Comparison of ENCODE assay signal across 9 mouse cellular contexts in the genomic region with DNA sequence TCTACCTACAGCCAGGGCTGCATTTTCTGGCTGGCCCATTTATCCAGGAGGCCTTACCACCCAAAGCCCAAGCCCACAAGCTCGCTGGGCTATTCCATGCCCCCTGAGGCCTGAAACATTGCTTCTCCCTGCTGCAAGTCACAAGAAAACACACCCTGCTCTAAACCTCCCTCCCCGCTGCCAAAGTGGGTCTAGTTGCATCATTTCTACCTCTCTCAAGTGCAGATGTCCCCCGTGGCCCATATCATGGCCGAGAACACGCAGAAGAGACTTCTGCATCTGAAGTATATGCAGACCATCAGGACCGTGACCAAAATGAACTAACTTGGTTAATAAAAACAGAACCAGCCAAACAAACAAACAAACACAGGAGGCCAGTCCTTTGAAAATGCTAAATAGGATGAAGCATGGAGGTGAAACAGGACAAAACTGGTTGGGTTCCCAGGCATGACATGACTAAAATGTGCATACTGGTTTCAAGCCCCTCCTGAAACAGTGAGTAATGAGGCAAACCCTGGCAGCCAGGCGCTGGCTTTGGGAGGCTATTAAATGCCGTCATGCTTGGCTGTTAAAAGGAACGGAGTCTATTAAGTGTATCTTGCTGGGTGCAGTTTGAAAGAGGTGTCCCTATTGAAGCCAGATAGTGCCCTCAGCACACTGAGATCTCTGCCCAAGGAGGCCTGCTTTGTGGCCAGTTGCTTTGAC. TPM values are rescaled to one million over a fixed set of nuclear protein-coding genes. Genes with fewer than 3 reads are reported as not detected.
DNase-seq lines count a peak whose midpoint lies in the region; ATAC-seq and TF ChIP-seq lines count a peak whose summit lies in the region.
"Had no signal": no experiment of that assay in that cellular context is flagged by ENCODE, and none has a peak within 500 bp of the region (broad histone marks: within the 10 kb centered on the region; RNA-seq: fewer than 3 reads in every experiment).

No protein-coding gene starts in this region.

- no peak for TF ChIP-seq POLR2A in limb, embryonic 14.5 days (IDR thresholded peaks at IDR 0.05; ENCODE audit: borderline replicate concordance, extremely low read depth, insufficient read depth, insufficient read length)

- ATAC-seq in limb, embryonic 14.5 days (ENCODE audit: low FRiP score, low read depth): peak; percentile 31; the same call in 1 of the 2 replicates
- ATAC-seq in erythroblast, adult 5-6 weeks (replicated peaks; ENCODE audit: low FRiP score, poor library complexity, severe bottlenecking): no peak

- no peaks in the 10 kb centered on the region for H3K27me3 ChIP-seq in limb, embryonic 14.5 days (ENCODE audit: control insufficient read depth, insufficient read depth, low read length)

- no peak overlapping the region for H3K9ac ChIP-seq in limb, embryonic 14.5 days (ENCODE audit: low read depth, low read length, severe bottlenecking)

- no peak overlapping the region for H3K4me3 ChIP-seq in limb, embryonic 14.5 days (replicated peaks; ENCODE audit: low read length)

- DNase-seq in cerebellum, adult 9-11 months: peak; percentile 24
- DNase-seq in cerebellum, adult 11-12 months: no peak
- DNase-seq in MN1 (ENCODE audit: low spot score): peak; percentile 20
- peak; percentile 24 for DNase-seq in gastrocnemius, postnatal 10 days
- DNase-seq in limb, embryonic 14.5 days (ENCODE audit: low spot score): peak; percentile 58
- no peak for DNase-seq in urinary bladder, postnatal 10 days (ENCODE audit: low spot score)
- DNase-seq in thymus, postnatal 14 days: no peak

- H3K36me3 ChIP-seq in limb, embryonic 14.5 days (ENCODE audit: control insufficient read depth, insufficient read depth, low read length): no peaks in the 10 kb centered on the region

- H3K9me3 ChIP-seq in limb, embryonic 14.5 days (ENCODE audit: control insufficient read depth, low read length): no peaks in the 10 kb centered on the region

- no peak overlapping the region; the same call in 1 of the 2 replicates for H3K27ac ChIP-seq in limb, embryonic 14.5 days (replicated peaks; ENCODE audit: low read depth, low read length)

- 34% methylated on average over 9 of the region's 9 CpGs for WGBS in limb, embryonic 14.5 days

- H3K4me2 ChIP-seq in limb, embryonic 14.5 days (replicated peaks; ENCODE audit: low read depth, low read length, severe bottlenecking): no peak overlapping the region

- peaks cover 41% of the 10 kb centered on the region for H3K4me1 ChIP-seq in limb, embryonic 14.5 days (ENCODE audit: control insufficient read depth, insufficient read depth, low read length)

RNA-seq across cellular contexts. Expression of a gene that starts 52.6 kb away (rescaled TPM):
- total RNA-seq in gastrocnemius, postnatal 10 days (2021): not detected
- not detected in 2 replicates for polyA plus RNA-seq in limb, embryonic 14.5 days (2012; rRNA removed)
- polyA plus RNA-seq in limb, embryonic 14.5 days (2014; fragmentation: Nextera tagmentation; extraction: Ambion mirVana): not detected in 2 replicates
- total RNA-seq in erythroblast, adult 5-6 weeks (2015; ENCODE audit: low replicate concordance): not detected in 2 replicates
- not detected in 2 replicates for total RNA-seq in erythroblast, adult 5-6 weeks (2017; ENCODE audit: low replicate concordance)
- polyA plus RNA-seq: lung, embryonic 16.5 days had no signal

Comparison
In these comparisons a context has a peak if more than half of its experiments do, and no peak if none do; other contexts are left out.
1. DNase-seq: peak in cerebellum, adult 9-11 months (single experiment), MN1 (single experiment), gastrocnemius, postnatal 10 days (single experiment) and limb, embryonic 14.5 days (single experiment); none in cerebellum, adult 11-12 months (single experiment), urinary bladder, postnatal 10 days (single experiment) and thymus, postnatal 14 days (single experiment).